Mouse (Mus musculus) heart, embryonic 14.5 days (tissue): ENCODE measurements around the gene Wfdc13. TPM values are rescaled to one million over a fixed set of nuclear protein-coding genes. Genes with fewer than 3 reads are reported as not detected.

Experiments
- polyA plus RNA-seq: library from polyadenylated mRNA; unstranded; fragments of >200 nt; fragmentation: Nextera tagmentation; extraction: Ambion mirVana; gene quantifications from 2 replicates; pipeline ENCODE4 v1.2.1, GENCODE M21; 2014

The Wfdc13 gene
- polyA plus RNA-seq, 1 experiment from 2014 or later = 0.19 TPM

Other genes with a start within 250 kb of the Wfdc13 start
- 33.5 and 40.1 TPM in 2 replicates for gene Sdc4, start 241.2 kb upstream of the Wfdc13 start, polyA plus RNA-seq
- 45.7 and 47.6 TPM in 2 replicates for gene Sys1, start 228.1 kb upstream of the Wfdc13 start, polyA plus RNA-seq
- gene Gm20458, start 224.1 kb upstream of the Wfdc13 start, polyA plus RNA-seq = 8.0 and 16.3 TPM in 2 replicates
- not detected in 2 replicates for gene Trp53tg5, start 211.4 kb upstream of the Wfdc13 start, polyA plus RNA-seq
- 13.1 and 21.3 TPM in 2 replicates for gene Dbndd2, start 199.0 kb upstream of the Wfdc13 start, polyA plus RNA-seq
- 58.8 and 64.3 TPM in 2 replicates for gene Pigt, start 187.6 kb upstream of the Wfdc13 start, polyA plus RNA-seq
- 1.3 and 6.2 TPM in 2 replicates for gene Wfdc2, start 122.7 kb upstream of the Wfdc13 start, polyA plus RNA-seq
- gene Spint3, start 111.6 kb upstream of the Wfdc13 start, polyA plus RNA-seq = not detected in 2 replicates
- 0.35 and 0.43 TPM in 2 replicates for gene Wfdc6a, start 99.7 kb upstream of the Wfdc13 start, polyA plus RNA-seq
- gene Eppin, start 91.5 kb upstream of the Wfdc13 start, polyA plus RNA-seq = not detected in 2 replicates
- gene Wfdc6b, start 71.6 kb upstream of the Wfdc13 start, polyA plus RNA-seq = not detected in 2 replicates
- not detected in 2 replicates for gene Wfdc8, start 71.5 kb upstream of the Wfdc13 start, polyA plus RNA-seq
- gene Wfdc16, start 46.3 kb upstream of the Wfdc13 start, polyA plus RNA-seq = not detected in 2 replicates
- not detected in 2 replicates for gene Wfdc10, start 29.1 kb upstream of the Wfdc13 start, polyA plus RNA-seq
- gene Wfdc9, start 28.5 kb upstream of the Wfdc13 start, polyA plus RNA-seq = not detected in 2 replicates
- not detected in 2 replicates for gene Wfdc11, start 11.0 kb upstream of the Wfdc13 start, polyA plus RNA-seq
- not detected in 2 replicates for gene Spint4, start 13.4 kb downstream of the Wfdc13 start, polyA plus RNA-seq
- not detected in 2 replicates for gene Spint5, start 30.2 kb downstream of the Wfdc13 start, polyA plus RNA-seq
- gene Wfdc3, start 60.8 kb downstream of the Wfdc13 start, polyA plus RNA-seq = 0.51 and 0.65 TPM in 2 replicates
- gene Dnttip1, start 60.9 kb downstream of the Wfdc13 start, polyA plus RNA-seq = 51.1 and 53.8 TPM in 2 replicates
- gene Ube2c, start 84.8 kb downstream of the Wfdc13 start, polyA plus RNA-seq = 349 and 388 TPM in 2 replicates
- 0.59 and 1.7 TPM in 2 replicates for gene Tnnc2, start 94.9 kb downstream of the Wfdc13 start, polyA plus RNA-seq
- 37.2 and 38.0 TPM in 2 replicates for gene Snx21, start 100.7 kb downstream of the Wfdc13 start, polyA plus RNA-seq
- 12.7 and 13.9 TPM in 2 replicates for gene Acot8, start 119.8 kb downstream of the Wfdc13 start, polyA plus RNA-seq
- gene Zswim3, start 120.0 kb downstream of the Wfdc13 start, polyA plus RNA-seq = 5.4 and 5.9 TPM in 2 replicates
- 8.6 TPM in 2 replicates for gene Zswim1, start 137.6 kb downstream of the Wfdc13 start, polyA plus RNA-seq
- gene Spata25, start 143.4 kb downstream of the Wfdc13 start, polyA plus RNA-seq = not detected in 2 replicates
- 178 TPM in 2 replicates for gene Ctsa, start 147.8 kb downstream of the Wfdc13 start, polyA plus RNA-seq
- 54.6 and 55.1 TPM in 2 replicates for gene Neurl2, start 148.3 kb downstream of the Wfdc13 start, polyA plus RNA-seq
- 9.6 and 10.4 TPM in 2 replicates for gene Pltp, start 172.6 kb downstream of the Wfdc13 start, polyA plus RNA-seq
- gene Pcif1, start 194.2 kb downstream of the Wfdc13 start, polyA plus RNA-seq = 58.0 and 58.8 TPM in 2 replicates
- gene Zfp335, start 226.7 kb downstream of the Wfdc13 start, polyA plus RNA-seq = 6.8 and 6.9 TPM in 2 replicates